Mouse (Mus musculus): Measurements from ENCODE around the gene Fcmr. TPM values are rescaled to one million over a fixed set of nuclear protein-coding genes. Genes with fewer than 3 reads are reported as not detected.

The Fcmr gene
- 0.19 and 0.28 TPM in 2 replicates for polyA plus RNA-seq (2012; rRNA removed)

DNA sequence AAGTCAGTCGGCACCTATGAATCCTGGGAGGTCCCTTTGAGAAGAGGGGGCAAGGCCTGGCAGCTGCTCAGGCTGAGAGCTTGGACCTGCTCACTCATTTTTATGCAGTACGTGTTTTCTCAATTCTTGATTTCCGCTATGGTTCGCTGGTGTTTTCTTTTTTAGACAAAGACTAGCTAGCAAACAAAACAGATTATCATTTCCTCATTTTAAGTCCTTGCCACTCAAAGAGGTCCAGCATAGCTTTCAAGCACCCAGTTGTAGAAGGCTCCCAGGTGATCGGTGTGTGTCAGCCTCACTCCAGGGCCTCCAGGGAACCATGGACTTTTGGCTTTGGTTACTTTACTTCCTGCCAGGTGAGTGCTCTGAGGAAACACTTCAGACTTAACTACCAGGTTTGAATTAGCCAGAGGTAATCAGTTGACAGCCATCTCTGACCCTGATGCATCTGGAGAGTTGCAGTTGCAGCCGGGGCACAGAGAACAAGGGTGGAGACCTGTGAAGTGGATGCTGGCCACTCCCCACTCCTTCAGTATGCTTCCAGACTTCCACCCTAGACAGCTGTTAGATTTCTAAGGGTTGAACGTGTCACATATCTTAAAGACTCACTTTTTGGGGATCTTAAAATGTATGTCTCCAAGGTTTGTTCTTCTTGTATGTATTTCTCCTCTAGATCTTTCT, at the start of gene Fcmr:
TSS of gene Fcmr (plus strand) at position 129 of the 681 bp plus-strand sequence.
- DNase-seq (ENCODE audit: low read depth) = no peak
- TF ChIP-seq CTCF (IDR thresholded peaks at IDR 0.05; ENCODE audit: borderline replicate concordance, extremely low read depth, insufficient read depth, insufficient read length) = no peak
- TF ChIP-seq POLR2A (IDR thresholded peaks at IDR 0.05; ENCODE audit: borderline replicate concordance, extremely low read depth, insufficient read depth, insufficient read length, poor library complexity, severe bottlenecking) = no peak

GRCm38 (mm10) chr1:130819737-130820136, 45.7 kb upstream of the Fcmr start:
- DNase-seq (ENCODE audit: low read depth) = no peak
- TF ChIP-seq CTCF (IDR thresholded peaks at IDR 0.05; ENCODE audit: borderline replicate concordance, extremely low read depth, insufficient read depth, insufficient read length) = no peak
- no peak for TF ChIP-seq POLR2A (IDR thresholded peaks at IDR 0.05; ENCODE audit: borderline replicate concordance, extremely low read depth, insufficient read depth, insufficient read length, poor library complexity, severe bottlenecking)

DNA sequence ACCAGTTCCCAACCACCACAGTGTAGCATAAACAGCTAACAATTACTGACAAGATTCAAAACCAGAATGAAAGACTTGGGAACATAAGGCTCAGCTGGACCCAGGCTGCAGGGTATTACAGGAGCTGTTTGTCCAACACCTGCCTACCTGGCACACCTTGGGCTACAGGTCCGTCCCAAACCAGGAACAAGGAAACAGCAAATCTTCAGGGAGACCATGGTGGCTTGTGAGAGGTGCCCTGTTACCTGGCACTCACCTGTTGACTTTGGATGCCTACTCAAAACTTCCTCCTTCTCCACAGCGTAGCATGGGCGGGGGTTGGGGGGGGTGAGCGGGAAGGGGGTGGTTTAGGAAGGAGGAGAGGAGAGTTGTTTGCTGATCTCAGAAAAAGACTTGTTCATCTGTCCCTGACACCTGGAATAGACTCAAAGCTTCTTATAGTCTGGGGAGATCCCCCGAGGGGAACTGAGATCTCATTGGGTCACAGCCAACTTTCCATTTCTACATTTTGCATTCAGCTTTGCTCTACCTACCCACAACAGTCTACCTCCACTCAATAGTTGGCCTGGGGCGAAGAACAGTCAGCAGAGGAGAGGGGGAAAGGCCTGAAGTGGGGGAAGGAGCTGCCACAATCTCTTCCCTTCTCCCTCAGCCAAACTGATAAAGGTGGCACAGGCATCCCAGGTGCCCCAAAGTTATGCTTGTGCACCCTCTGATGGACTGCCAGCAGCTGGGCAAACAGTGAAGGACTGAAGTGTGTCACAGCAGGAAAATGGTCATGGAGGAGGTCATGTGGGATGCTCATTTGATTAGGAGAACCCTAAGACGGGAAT, 44.9 kb upstream of the Fcmr start:
- DNase-seq (ENCODE audit: low read depth) = no peak
- TF ChIP-seq CTCF (IDR thresholded peaks at IDR 0.05; ENCODE audit: borderline replicate concordance, extremely low read depth, insufficient read depth, insufficient read length) = no peak

DNA sequence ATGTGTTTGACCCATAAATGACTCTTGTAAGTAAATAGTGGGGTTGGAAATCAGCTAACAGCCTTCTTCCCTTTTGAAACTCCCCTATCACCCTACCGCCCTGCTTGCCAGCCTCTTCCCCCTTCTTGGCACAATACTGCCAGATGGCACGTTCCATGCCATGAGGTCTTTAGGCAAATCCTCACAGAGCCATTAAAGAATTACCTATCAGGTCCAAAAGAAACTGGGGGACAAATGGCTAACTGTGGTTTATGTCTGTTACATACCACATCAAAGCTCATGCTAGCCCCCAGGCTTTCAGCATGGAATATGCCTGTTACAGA, 44.4 kb upstream of the Fcmr start:
- DNase-seq (ENCODE audit: low read depth) = no peak
- TF ChIP-seq CTCF (IDR thresholded peaks at IDR 0.05; ENCODE audit: borderline replicate concordance, extremely low read depth, insufficient read depth, insufficient read length) (no peak), POLR2A (IDR thresholded peaks at IDR 0.05; ENCODE audit: borderline replicate concordance, extremely low read depth, insufficient read depth, insufficient read length, poor library complexity, severe bottlenecking) (no peak)

DNA sequence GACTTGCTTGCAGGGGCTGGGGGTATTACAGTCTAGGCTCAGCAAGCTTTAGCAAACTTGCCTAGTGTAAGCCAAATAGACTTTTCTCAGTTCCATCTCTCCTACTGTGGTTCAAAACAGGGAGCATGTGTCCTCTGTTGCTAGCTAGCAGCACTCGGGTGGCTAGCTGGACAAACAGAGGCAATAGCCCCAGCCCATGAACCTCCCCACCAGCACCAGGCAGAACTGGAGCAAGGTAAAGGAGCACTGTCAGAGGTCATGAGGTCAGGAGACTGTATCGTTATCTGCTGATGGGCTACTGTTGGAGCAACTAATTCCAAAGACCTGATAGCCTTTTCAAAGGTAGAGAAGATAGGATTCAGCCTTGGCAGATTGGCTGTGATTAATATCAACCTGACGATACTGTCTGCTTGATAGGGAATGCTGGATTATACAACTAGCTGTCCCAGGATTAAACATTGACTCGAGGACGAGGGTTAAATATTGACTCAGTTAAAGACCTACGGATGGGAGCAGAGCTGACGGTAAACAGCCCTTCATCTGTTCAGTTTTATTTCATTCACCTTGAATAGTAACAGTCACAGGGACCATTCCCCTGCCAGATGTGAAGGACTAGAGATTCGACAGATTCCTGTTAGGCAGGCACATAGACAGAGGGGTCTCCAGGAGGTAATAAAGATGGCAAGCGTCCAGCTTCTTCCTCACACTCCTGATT, 43.4 kb upstream of the Fcmr start:
- TF ChIP-seq POLR2A (IDR thresholded peaks at IDR 0.05; ENCODE audit: borderline replicate concordance, extremely low read depth, insufficient read depth, insufficient read length, poor library complexity, severe bottlenecking) (no peak), CTCF (IDR thresholded peaks at IDR 0.05; ENCODE audit: borderline replicate concordance, extremely low read depth, insufficient read depth, insufficient read length) (no peak)
- DNase-seq (ENCODE audit: low read depth) = no peak

- DNase-seq (ENCODE audit: low read depth) = no peak
- TF ChIP-seq POLR2A (IDR thresholded peaks at IDR 0.05; ENCODE audit: borderline replicate concordance, extremely low read depth, insufficient read depth, insufficient read length, poor library complexity, severe bottlenecking) = no peak
- TF ChIP-seq CTCF (IDR thresholded peaks at IDR 0.05; ENCODE audit: borderline replicate concordance, extremely low read depth, insufficient read depth, insufficient read length) = no peak
These were observed 39.0 kb upstream of the Fcmr start, which contains the start of gene Pigr for GRCm38 (mm10) chr1:130826448-130826847. TSS of gene Pigr (plus strand) at chr1:130826684.

GRCm38 (mm10) chr1:130828656-130829055, 36.8 kb upstream of the Fcmr start:
- DNase-seq (ENCODE audit: low read depth) = no peak
- TF ChIP-seq POLR2A (IDR thresholded peaks at IDR 0.05; ENCODE audit: borderline replicate concordance, extremely low read depth, insufficient read depth, insufficient read length, poor library complexity, severe bottlenecking) (no peak), CTCF (IDR thresholded peaks at IDR 0.05; ENCODE audit: borderline replicate concordance, extremely low read depth, insufficient read depth, insufficient read length) (no peak)

DNA sequence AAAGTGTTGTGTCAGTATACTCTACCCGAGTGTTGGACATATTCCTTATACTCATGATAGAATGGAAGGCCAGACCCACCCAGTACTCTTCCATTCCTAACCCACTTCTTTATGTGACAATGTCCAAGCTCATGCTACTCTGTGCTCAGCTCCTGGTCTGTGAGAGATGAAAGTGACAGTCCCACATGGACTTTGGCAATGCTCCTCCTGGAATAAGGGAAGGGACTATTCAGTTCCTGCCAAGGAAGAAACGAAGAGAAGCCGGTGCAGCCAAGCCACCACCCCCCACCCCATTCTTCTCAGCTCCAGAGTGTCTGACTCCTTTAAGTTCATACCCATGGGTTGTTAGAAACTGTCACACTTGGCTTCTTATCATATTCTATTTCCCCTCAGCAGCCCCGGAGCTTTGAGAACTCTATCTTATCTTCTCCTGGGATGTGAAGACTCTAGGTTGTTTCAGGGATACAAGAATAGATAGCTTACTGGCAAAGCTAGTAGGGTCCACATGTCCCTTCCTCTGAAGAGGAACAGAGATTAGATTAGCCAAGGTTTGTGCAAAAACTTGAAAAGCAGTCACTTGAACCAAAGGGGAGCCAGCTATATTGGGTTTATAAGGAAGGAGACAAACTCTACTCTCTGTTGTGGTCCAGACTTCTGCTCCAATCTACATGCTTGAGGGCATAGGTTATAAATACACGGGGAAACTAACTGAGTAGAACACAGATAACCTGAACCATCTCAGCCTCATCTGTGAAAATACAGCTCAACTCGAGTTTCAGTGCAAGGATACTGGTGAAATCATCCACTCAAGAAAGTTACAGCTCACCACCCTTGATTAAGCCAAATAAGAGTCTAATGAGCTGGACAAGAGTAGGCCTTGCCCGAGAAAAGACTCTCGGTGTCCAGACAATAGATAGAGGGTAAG, 35.3 kb upstream of the Fcmr start:
- TF ChIP-seq CTCF (IDR thresholded peaks at IDR 0.05; ENCODE audit: borderline replicate concordance, extremely low read depth, insufficient read depth, insufficient read length) = no peak
- no peak for TF ChIP-seq POLR2A (IDR thresholded peaks at IDR 0.05; ENCODE audit: borderline replicate concordance, extremely low read depth, insufficient read depth, insufficient read length, poor library complexity, severe bottlenecking)
- DNase-seq (ENCODE audit: low read depth) = no peak

DNA sequence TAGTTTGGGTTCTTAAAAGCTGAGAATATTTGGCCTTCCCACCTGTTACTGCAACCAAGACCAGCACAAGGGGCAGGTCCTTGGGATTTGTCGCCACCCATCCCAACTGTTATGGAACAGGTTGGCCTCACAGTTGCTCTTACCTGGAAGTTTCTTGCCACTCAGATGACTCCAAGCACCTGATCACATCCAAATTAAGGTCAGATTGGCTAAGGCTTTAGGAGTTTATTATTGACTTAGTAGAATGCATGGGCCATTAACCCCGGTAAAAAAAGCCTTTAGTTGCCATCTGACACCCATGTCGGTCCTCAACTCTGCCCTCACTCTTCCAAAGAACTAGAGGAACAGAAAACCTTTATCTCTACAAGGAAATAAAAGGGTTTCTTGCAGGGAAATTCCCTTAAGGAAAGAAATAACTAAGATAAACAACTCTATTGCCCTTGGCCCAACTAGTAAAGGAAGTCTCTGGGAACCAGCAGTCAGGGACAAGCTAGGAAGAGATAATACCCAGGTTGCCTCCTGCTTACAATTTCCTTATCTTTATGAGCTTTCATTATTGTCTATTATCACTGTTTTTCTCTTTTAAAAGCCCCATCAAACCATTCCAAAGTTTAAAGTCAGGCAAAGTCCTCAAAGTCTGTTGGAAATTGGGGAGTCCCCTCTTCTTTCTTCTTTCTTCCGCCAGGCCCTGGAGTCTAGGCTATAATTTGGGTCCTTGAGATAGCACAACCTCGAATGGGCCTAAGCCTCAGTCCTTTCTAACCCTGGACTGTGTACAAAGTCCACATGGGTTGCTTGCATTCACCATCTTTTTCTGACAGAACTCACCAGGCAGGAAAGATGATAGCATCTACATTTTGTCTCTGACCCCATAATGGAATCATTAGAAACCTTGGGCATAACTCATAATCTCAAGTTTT, 33.0 kb upstream of the Fcmr start:
- DNase-seq (ENCODE audit: low read depth) = no peak
- TF ChIP-seq POLR2A (IDR thresholded peaks at IDR 0.05; ENCODE audit: borderline replicate concordance, extremely low read depth, insufficient read depth, insufficient read length, poor library complexity, severe bottlenecking) (no peak), CTCF (IDR thresholded peaks at IDR 0.05; ENCODE audit: borderline replicate concordance, extremely low read depth, insufficient read depth, insufficient read length) (no peak)
